Mouse (Mus musculus) liver, adult 2 months (tissue): ENCODE measurements around the gene Iqcb1. TPM values are rescaled to one million over a fixed set of nuclear protein-coding genes. Genes with fewer than 3 reads are reported as not detected.

Experiments
- DNase-seq: peaks from one replicate; pipeline ENCODE4 v3.0.0-alpha.2; 2011; ENCODE audit warnings: low read depth, low spot score; ENCODE audit errors: extremely low read depth
- H3K27ac ChIP-seq: fragments of 200-500 bp; replicated peaks from 2 replicates; pipeline ENCODE4 v1.5.1; 2012; ENCODE audit warnings: low read depth, mild to moderate bottlenecking, control low read depth, inconsistent platforms, low read length; ENCODE audit not compliant: insufficient read depth
- H3K27me3 ChIP-seq: fragments of 200-500 bp; 2 replicates; pipeline ENCODE4 v1.6.1; 2012; ENCODE audit warnings: mild to moderate bottlenecking, moderate library complexity, low read length, inconsistent platforms; ENCODE audit not compliant: control insufficient read depth, insufficient read depth
- H3K36me3 ChIP-seq: fragments of 200-500 bp; 2 replicates; pipeline ENCODE4 v1.6.1; 2012; ENCODE audit warnings: low read length, inconsistent platforms; ENCODE audit not compliant: control insufficient read depth, insufficient read depth
- H3K4me1 ChIP-seq: fragments of 200-500 bp; 2 replicates; pipeline ENCODE4 v1.6.1; 2011; ENCODE audit warnings: low read length; ENCODE audit not compliant: control insufficient read depth, insufficient read depth
- H3K4me3 ChIP-seq: fragments of 200-500 bp; 2 replicates; pipeline ENCODE4 v1.5.1; 2011; ENCODE audit warnings: low read depth, mild to moderate bottlenecking, control low read depth, low read length, moderate library complexity; ENCODE audit not compliant: insufficient read depth
- H3K79me2 ChIP-seq: fragments of 200-500 bp; 2 replicates; pipeline ENCODE4 v1.6.1; 2012; ENCODE audit warnings: inconsistent platforms, mild to moderate bottlenecking, low read length, moderate library complexity; ENCODE audit not compliant: control insufficient read depth, insufficient read depth
- H3K9ac ChIP-seq: fragments of 200-500 bp; 2 replicates; pipeline ENCODE4 v1.6.1; 2012; ENCODE audit warnings: low read depth, mild to moderate bottlenecking, control low read depth, inconsistent platforms, low read length
- CTCF ChIP-seq: fragments of 200-500 bp; IDR thresholded peaks from 2 replicates; pipeline ENCODE4 v1.5.1; 2011; ENCODE audit warnings: low read depth, low read length, control low read depth
- POLR2A ChIP-seq: fragments of 200-500 bp; IDR thresholded peaks from 2 replicates; pipeline ENCODE4 v1.6.1; 2011; ENCODE audit warnings: low read length, control low read depth; ENCODE audit not compliant: insufficient read depth; ENCODE audit errors: extremely low read depth
- WGBS: fragments of 180-500 bp; shearing (Covaris S2); methylation state at CpG from one replicate; pipeline ENCODE4 v1.1.7; 2018; 5-methylcytosine and 5-hydroxymethylcytosine counted together
- polyA plus RNA-seq: library from polyadenylated mRNA; depleted of rRNA; stranded (reverse); fragments of >200 nt; gene quantifications from 2 replicates; pipeline ENCODE4 v1.2.3, GENCODE M21; 2012; rRNA removed
- total RNA-seq: library from RNA; depleted of rRNA; stranded (reverse); fragments of >200 nt; gene quantifications from 2 replicates; pipeline ENCODE4 v1.2.3, GENCODE M21; 2014; rRNA removed

The Iqcb1 gene
- total and polyA plus RNA-seq, 2 experiments, result 1.4 to 6.3 TPM

DNA sequence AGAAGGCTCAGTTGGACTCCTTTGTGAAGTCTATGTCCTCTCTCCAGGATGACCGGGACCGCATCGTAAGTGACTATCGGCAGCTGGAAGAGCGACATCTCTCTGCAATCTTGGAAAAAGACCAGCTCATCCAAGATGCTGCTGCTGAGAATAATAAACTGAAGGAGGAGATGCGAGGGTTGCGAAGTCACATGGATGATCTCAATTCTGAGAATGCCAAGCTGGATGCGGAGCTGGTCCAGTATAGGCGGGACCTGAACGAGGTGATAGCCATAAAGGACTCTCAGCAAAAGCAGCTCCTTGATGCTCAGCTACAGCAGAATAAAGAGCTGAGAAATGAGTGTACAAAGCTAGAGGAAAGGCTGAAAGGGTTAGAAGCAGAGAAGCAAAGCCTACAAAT is 90.3 kb downstream of the Iqcb1 start:
- H3K36me3 ChIP-seq, result peaks cover 45% of the 10 kb centered on the region

DNA sequence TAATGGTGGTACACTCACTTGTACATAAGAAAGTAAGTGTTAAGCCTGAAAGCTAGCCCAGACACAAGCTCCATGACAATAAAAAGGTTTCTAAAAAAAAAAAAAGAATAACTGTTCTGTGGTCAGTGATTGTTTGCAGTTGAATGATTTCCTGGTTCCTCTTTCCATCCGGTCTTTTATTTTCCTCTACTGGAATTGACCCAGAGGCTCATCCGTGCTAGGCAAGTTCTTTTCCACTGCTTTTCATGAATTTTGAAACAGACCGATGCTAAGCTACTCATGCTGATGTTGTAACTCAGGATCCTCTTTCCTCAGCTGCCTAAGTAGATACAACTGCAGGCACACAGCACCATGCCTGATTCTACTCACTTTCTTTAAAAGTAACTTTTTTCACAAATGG is 92.2 kb downstream of the Iqcb1 start:
- H3K27me3 ChIP-seq, result no peaks in the 10 kb centered on the region
- 66% methylated on average over 3 of the region's 3 CpGs for WGBS

More for the DNA sequence above, 90.3 kb downstream of the Iqcb1 start:
- Histone ChIP-seq H3K27me3 (no peaks in the 10 kb centered on the region), H3K4me1 (no peaks in the 10 kb centered on the region), H3K9ac (no peak overlapping the region), H3K4me3 (no peak overlapping the region), H3K79me2 (no peaks in the 10 kb centered on the region), H3K27ac (no peak overlapping the region)
- no peak for DNase-seq
- TF ChIP-seq CTCF, result no peak
- no peak for TF ChIP-seq POLR2A
- WGBS, result 98% methylated on average over 10 of the region's 10 CpGs

GRCm38 (mm10) chr16:36921067-36921613 is 93.0 kb downstream of the Iqcb1 start:
- TF ChIP-seq POLR2A (no peak), CTCF (no peak)
- DNase-seq, result no peak
- Histone ChIP-seq H3K27ac (no peak overlapping the region), H3K27me3 (no peaks in the 10 kb centered on the region), H3K4me1 (no peaks in the 10 kb centered on the region), H3K4me3 (no peak overlapping the region), H3K79me2 (no peaks in the 10 kb centered on the region), H3K36me3 (peaks cover 50% of the 10 kb centered on the region), H3K9ac (no peak overlapping the region)
- 96% methylated on average over 8 of the region's 8 CpGs for WGBS

More for the DNA sequence above, 92.2 kb downstream of the Iqcb1 start:
- H3K27ac ChIP-seq, result no peak overlapping the region
- H3K9ac ChIP-seq, result no peak overlapping the region
- H3K36me3 ChIP-seq, result peaks cover 44% of the 10 kb centered on the region
- H3K79me2 ChIP-seq, result no peaks in the 10 kb centered on the region
- no peak for DNase-seq
- TF ChIP-seq POLR2A, result no peak
- no peak for TF ChIP-seq CTCF
- no peak overlapping the region for H3K4me3 ChIP-seq
- no peaks in the 10 kb centered on the region for H3K4me1 ChIP-seq

DNA sequence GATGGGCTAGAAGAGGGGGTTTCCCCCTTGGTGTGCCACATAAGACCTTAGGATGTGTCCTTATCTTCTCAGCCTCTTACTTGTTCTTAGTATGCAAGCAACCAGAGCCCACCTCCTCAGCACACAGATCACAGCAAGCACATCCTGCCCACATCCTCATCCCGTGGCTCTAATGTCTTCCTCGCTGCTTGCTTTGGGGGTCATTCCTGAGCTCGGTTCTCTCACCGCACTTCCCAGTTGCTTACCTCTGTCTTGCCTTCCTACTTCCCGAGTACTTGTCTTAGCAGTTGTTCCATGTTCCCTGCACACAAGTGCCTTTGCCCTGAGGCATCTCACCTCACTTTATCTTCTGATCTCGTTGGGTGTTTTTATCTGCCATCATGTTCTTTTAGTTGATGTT is 93.8 kb downstream of the Iqcb1 start:
- 87% methylated on average over 6 of the region's 6 CpGs for WGBS
- H3K36me3 ChIP-seq, result peaks cover 56% of the 10 kb centered on the region

More for the DNA sequence above, 93.8 kb downstream of the Iqcb1 start:
- DNase-seq, result no peak
- Histone ChIP-seq H3K27ac (no peak overlapping the region), H3K4me3 (no peak overlapping the region), H3K9ac (no peak overlapping the region), H3K27me3 (no peaks in the 10 kb centered on the region), H3K4me1 (no peaks in the 10 kb centered on the region), H3K79me2 (no peaks in the 10 kb centered on the region)
- no peak for TF ChIP-seq CTCF
- TF ChIP-seq POLR2A, result no peak

Other genes with a start within 250 kb of the Iqcb1 start
- gene Cd86, start 162.3 kb upstream of the Iqcb1 start, total RNA-seq, result 5.2 and 5.3 TPM in 2 replicates
- gene Cd86, start 162.3 kb upstream of the Iqcb1 start, polyA plus RNA-seq, result 0.68 and 0.99 TPM in 2 replicates
- gene Ildr1, start 134.4 kb upstream of the Iqcb1 start, total RNA-seq, result 0.34 and 0.37 TPM in 2 replicates
- 0.11 and 0.15 TPM in 2 replicates for gene Ildr1, start 134.4 kb upstream of the Iqcb1 start, polyA plus RNA-seq
- gene Slc15a2, start 43.4 kb upstream of the Iqcb1 start, total RNA-seq, result 2.8 and 6.9 TPM in 2 replicates
- gene Slc15a2, start 43.4 kb upstream of the Iqcb1 start, polyA plus RNA-seq, result 0.24 and 0.97 TPM in 2 replicates
- gene Eaf2, start 46.6 kb downstream of the Iqcb1 start, total RNA-seq, result 0.28 and 0.67 TPM in 2 replicates
- 0.28 and 0.29 TPM in 2 replicates for gene Eaf2, start 46.6 kb downstream of the Iqcb1 start, polyA plus RNA-seq
- gene Golgb1, start 46.8 kb downstream of the Iqcb1 start, total RNA-seq, result 34.1 and 36.2 TPM in 2 replicates
- gene Golgb1, start 46.8 kb downstream of the Iqcb1 start, polyA plus RNA-seq, result 22.7 and 30.1 TPM in 2 replicates
- gene Hcls1, start 106.6 kb downstream of the Iqcb1 start, total RNA-seq, result 4.8 and 5.0 TPM in 2 replicates
- gene Hcls1, start 106.6 kb downstream of the Iqcb1 start, polyA plus RNA-seq, result 4.2 and 5.1 TPM in 2 replicates
- 0.07 and 0.37 TPM in 2 replicates for gene Fbxo40, start 162.1 kb downstream of the Iqcb1 start, total RNA-seq
- gene Fbxo40, start 162.1 kb downstream of the Iqcb1 start, polyA plus RNA-seq, result 0.09 and 0.21 TPM in 2 replicates
- 0.18 and 0.40 TPM in 2 replicates for gene Polq, start 183.4 kb downstream of the Iqcb1 start, total RNA-seq
- gene Polq, start 183.4 kb downstream of the Iqcb1 start, polyA plus RNA-seq, result 0.02 and 0.10 TPM in 2 replicates